In the genomic region with DNA sequence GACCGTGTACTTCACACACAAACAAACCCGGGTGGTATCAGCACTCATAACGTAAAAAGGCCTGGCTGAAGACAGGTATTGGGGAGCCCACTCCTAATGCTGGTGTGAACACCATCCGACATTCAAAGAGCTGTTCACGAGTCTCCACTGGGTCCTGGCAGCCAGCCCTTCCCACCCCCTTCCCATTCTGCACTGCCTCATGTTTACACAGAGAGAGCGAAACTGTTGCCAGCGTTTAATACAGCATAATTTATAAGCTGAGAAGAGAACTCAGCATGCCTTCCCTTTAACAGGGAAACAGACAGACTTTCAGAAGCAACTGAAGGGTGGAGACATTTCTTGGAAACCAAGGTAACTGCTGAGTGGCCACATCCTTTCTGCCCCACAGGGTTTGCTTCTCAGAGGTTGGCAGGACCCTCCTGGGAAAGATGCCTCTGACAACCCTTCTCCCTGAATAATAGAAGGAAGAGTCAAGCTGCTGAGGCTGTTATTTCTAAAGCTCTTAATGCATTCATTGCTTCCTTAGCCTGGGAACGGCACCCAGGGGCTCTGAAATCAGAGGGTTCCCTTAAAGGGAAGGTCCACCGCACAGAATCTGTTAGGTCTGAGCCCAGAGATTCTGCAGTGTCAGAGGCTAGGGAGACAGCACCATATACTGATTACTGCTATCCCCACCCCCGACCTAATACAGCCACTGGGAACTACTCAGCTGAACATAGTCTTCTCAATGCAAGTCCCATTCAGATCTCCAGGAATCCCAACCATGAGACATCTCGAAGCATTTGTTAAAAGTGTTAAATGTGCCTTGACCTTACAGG, we compare ENCODE assay signal across 11 mouse cellular contexts.
A peak's percentile ranks its signal among the peaks of the same experiment; 100 is the strongest.
DNase-seq lines count a peak whose midpoint lies in the region; ATAC-seq lines count a peak whose summit lies in the region.
"Had no signal": no experiment of that assay in that cellular context is flagged by ENCODE, and none has a peak within 500 bp of the region (broad histone marks: within the 10 kb centered on the region; RNA-seq: fewer than 3 reads in every experiment).

No protein-coding gene starts in this region.

- peak; percentile 33 to 37 for DNase-seq in left cerebral cortex, postnatal 10 days (ENCODE audit: extremely low spot score in 1 of 2, low spot score in 2 of 2)
- no peak for DNase-seq in left cerebral cortex, adult 18-20 months (ENCODE audit: low spot score in 2 of 2)
- no peak for DNase-seq in hindbrain, embryonic 11.5 days (ENCODE audit: low spot score)
- DNase-seq in left cerebral cortex, postnatal 25 days (ENCODE audit: low spot score in 2 of 2): peak; percentile 10 to 23
- no peak for DNase-seq in embryo, embryonic 9.5 days (ENCODE audit: extremely low spot score)
- no peak for DNase-seq in heart, adult 8-10 months (ENCODE audit: low spot score)
- DNase-seq in heart, adult 11 months: no peak
- DNase-seq: retina, postnatal 1 day had no signal

- H3K4me3 ChIP-seq in hindbrain, embryonic 11.5 days (ENCODE audit: low read depth, low read length): no peak overlapping the region
- no peak overlapping the region for H3K4me3 ChIP-seq in neural tube, embryonic 15.5 days (replicated peaks)
- H3K4me3 ChIP-seq: heart, embryonic 13.5 days; liver, embryonic 12.5 days had no signal

- 0 out of 2 replicates have a peak overlapping the region, but pooled peaks have one; percentile 11 for H3K27ac ChIP-seq in hindbrain, embryonic 11.5 days (ENCODE audit: low read depth, low read length)
- H3K27ac ChIP-seq in neural tube, embryonic 15.5 days (replicated peaks): peak overlapping the region; percentile 54
- H3K27ac ChIP-seq: heart, embryonic 13.5 days; liver, embryonic 12.5 days had no signal

- no peak for ATAC-seq in hindbrain, embryonic 11.5 days (ENCODE audit: low FRiP score)
- peak; percentile 87 for ATAC-seq in neural tube, embryonic 15.5 days (ENCODE audit: low FRiP score)
- ATAC-seq: liver, embryonic 12.5 days had no signal

- H3K27me3 ChIP-seq in hindbrain, embryonic 11.5 days (ENCODE audit: control insufficient read depth, insufficient read depth, low read length): no peaks in the 10 kb centered on the region
- H3K27me3 ChIP-seq in neural tube, embryonic 15.5 days (replicated peaks): no peaks in the 10 kb centered on the region
- H3K27me3 ChIP-seq: heart, embryonic 13.5 days; liver, embryonic 12.5 days had no signal

- WGBS in hindbrain, embryonic 11.5 days: 67% methylated on average over 11 of the region's 11 CpGs
- 29% methylated on average over 11 of the region's 11 CpGs for WGBS in neural tube, embryonic 15.5 days

- no peaks in the 10 kb centered on the region for H3K9me3 ChIP-seq in hindbrain, embryonic 11.5 days (ENCODE audit: control insufficient read depth, low read length)
- H3K9me3 ChIP-seq in neural tube, embryonic 15.5 days (replicated peaks): no peaks in the 10 kb centered on the region
- H3K9me3 ChIP-seq: heart, embryonic 13.5 days; liver, embryonic 12.5 days had no signal

- H3K4me1 ChIP-seq in hindbrain, embryonic 11.5 days (replicated peaks; ENCODE audit: control insufficient read depth, insufficient read depth, low read length): no peaks in the 10 kb centered on the region; the same call in 1 of the 2 replicates
- peaks cover 21% of the 10 kb centered on the region for H3K4me1 ChIP-seq in neural tube, embryonic 15.5 days
- H3K4me1 ChIP-seq: liver, embryonic 12.5 days had no signal

- no peak overlapping the region for H3K4me2 ChIP-seq in hindbrain, embryonic 11.5 days (replicated peaks; ENCODE audit: low read depth, low read length)
- H3K4me2 ChIP-seq in neural tube, embryonic 15.5 days: peak overlapping the region; percentile 3; the same call in 1 of the 2 replicates
- H3K4me2 ChIP-seq: heart, embryonic 13.5 days; liver, embryonic 12.5 days had no signal

- H3K9ac ChIP-seq in hindbrain, embryonic 11.5 days (ENCODE audit: low read depth, low read length): no peak overlapping the region
- H3K9ac ChIP-seq in neural tube, embryonic 15.5 days (replicated peaks): no peak overlapping the region
- H3K9ac ChIP-seq: heart, embryonic 13.5 days; liver, embryonic 12.5 days had no signal

- intact Hi-C loops in left cerebral cortex, postnatal 10 days (cut with DNase I): no loop called here
- intact Hi-C loops in left cerebral cortex, postnatal 25 days (cut with DNase I): loop anchor here (10.0 kb wide), 1 partner anchor 416 kb away; the partner anchor contains the start of gene Id4

- H3K36me3 ChIP-seq in hindbrain, embryonic 11.5 days (ENCODE audit: control insufficient read depth, insufficient read depth, low read length): no peaks in the 10 kb centered on the region
- H3K36me3 ChIP-seq in neural tube, embryonic 15.5 days: no peaks in the 10 kb centered on the region
- H3K36me3 ChIP-seq: heart, embryonic 13.5 days; liver, embryonic 12.5 days had no signal

Comparison
In these comparisons a context has a peak if more than half of its experiments do, and no peak if none do; other contexts are left out.
1. DNase-seq: peak in left cerebral cortex, postnatal 10 days (2 of 2) and left cerebral cortex, postnatal 25 days (2 of 2); none in left cerebral cortex, adult 18-20 months (0 of 2), hindbrain, embryonic 11.5 days (single experiment), embryo, embryonic 9.5 days (single experiment), heart, adult 8-10 months (single experiment) and heart, adult 11 months (single experiment).